Mouse (Mus musculus) retina, adult 2 months (tissue): ENCODE data around the gene Dcaf8.

Experiments used
- DNase-seq: peaks from one replicate; pipeline ENCODE4 v3.0.0-alpha.2; 2012; ENCODE audit warnings: low read depth, low spot score

The Dcaf8 gene

GRCm38 (mm10) chr1:172148279-172148954 lies 533 bp downstream of the Dcaf8 start:
- no peak for DNase-seq

- DNase-seq: no peak
Measured at GRCm38 (mm10) chr1:172148955-172149815, 1.3 kb downstream of the Dcaf8 start.

- no peak for DNase-seq
Measured at GRCm38 (mm10) chr1:172154536-172154935, 6.7 kb downstream of the Dcaf8 start.

GRCm38 (mm10) chr1:172155518-172155917 lies 7.6 kb downstream of the Dcaf8 start:
- no peak for DNase-seq

GRCm38 (mm10) chr1:172159970-172160369 lies 12.1 kb downstream of the Dcaf8 start:
- DNase-seq: no peak

GRCm38 (mm10) chr1:172160508-172160907 lies 12.6 kb downstream of the Dcaf8 start:
- DNase-seq: no peak

- no peak for DNase-seq
Measured at GRCm38 (mm10) chr1:172162009-172162408, 14.1 kb downstream of the Dcaf8 start.

DNA sequence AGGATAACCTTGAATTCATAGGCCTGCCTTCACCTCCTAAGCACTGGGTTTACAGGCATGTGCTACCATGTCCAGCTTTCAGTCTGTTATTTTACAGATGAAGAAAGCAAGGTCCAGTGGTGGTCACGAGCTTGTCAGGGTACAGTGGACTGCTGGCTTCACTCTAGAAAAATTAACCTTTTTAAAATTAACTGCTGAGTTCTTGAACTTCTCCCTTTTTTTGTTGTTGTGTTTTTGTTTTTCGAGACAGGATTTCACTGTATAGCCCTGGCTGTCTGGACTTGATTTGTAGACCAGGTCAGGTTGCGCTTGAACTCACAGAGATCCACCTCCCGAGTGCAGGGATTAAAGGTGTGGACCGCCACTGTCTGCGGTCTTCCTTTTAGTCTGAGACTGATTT lies 15.1 kb downstream of the Dcaf8 start:
- no peak for DNase-seq

DNA sequence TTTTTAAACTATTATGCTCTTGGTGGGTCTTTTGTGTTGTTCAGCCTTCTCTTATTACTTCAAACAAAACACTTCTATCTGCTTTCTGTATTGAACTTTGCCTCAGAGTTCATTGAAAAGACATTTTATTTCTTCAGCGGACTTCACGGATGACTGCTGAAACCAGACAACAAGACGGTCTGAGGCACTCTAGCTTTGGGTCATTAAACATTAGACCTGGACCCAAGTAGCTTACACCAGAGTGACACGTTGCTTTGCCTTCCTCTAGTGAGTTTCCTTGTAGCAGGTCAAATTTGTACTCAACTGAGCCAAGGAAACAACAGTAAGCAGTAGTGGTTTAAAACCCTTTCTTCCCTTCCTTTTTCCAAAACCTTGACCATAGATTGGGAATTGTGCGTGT lies 20.0 kb downstream of the Dcaf8 start:
- DNase-seq: no peak

GRCm38 (mm10) chr1:172169809-172170208 lies 21.9 kb downstream of the Dcaf8 start:
- DNase-seq: no peak

GRCm38 (mm10) chr1:172172381-172172780 lies 24.5 kb downstream of the Dcaf8 start:
- no peak for DNase-seq

GRCm38 (mm10) chr1:172173181-172173580 lies 25.3 kb downstream of the Dcaf8 start:
- DNase-seq: no peak

GRCm38 (mm10) chr1:172177791-172178190 lies 29.9 kb downstream of the Dcaf8 start:
- DNase-seq: no peak

- DNase-seq: no peak
Measured at GRCm38 (mm10) chr1:172179102-172179501, 31.2 kb downstream of the Dcaf8 start.

DNA sequence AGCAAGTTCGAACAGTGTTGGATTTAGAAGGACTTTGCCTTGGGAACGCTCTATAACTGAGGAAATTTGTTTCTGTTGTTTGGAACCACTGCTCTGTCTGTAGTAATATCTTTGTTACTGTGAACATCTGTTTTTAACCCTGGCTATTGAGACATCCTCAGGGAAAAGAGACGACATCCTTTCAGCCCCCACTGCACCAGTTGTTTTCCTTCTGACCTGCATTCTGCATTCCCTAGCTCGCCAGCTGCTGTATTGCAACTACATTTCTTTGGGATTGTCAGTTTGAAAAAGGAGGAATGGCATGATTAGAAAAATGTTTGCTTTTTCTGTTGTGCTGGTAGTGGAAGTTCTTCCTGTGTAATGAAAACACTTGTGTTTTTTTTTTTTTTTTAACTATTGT lies 33.0 kb downstream of the Dcaf8 start:
- DNase-seq: no peak

DNA sequence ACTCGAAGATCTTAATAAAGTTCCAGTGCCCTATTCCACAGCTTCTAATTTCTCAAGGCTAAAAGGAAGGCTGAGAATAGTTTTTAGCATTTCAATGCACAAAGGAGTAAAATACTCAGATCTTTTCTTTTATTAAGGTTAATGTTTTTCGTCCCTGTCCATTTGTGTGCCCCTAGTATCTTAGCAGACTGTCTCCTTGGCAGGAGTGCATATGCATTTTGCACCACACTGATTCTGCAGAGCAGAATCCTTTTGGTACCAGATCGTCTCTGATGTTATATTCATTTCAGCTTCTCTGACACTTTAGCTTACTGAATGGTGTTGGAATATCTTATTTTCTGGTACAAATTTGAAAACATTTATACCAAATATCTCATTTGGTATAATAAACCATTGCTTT lies 33.9 kb downstream of the Dcaf8 start:
- no peak for DNase-seq

DNA sequence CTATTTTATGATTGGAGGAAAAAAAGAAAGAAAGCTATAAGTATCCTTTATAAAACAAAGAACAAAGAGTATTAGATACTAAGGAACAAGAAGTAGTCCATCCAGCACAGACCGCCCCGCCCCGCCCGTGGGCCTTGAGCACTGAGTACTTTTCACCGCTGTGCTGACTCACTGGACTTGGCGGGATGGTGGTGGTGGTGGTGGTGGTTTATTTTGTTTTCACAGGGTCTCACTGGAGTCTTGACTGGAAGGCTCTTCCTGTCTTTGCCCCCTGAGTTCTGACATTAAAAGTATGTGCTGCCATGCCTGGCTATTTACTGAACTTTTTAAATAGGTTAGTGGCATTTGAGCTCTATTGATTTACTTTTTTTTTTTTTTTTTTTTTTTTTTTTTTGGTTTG lies 35.2 kb downstream of the Dcaf8 start:
- DNase-seq: no peak

DNA sequence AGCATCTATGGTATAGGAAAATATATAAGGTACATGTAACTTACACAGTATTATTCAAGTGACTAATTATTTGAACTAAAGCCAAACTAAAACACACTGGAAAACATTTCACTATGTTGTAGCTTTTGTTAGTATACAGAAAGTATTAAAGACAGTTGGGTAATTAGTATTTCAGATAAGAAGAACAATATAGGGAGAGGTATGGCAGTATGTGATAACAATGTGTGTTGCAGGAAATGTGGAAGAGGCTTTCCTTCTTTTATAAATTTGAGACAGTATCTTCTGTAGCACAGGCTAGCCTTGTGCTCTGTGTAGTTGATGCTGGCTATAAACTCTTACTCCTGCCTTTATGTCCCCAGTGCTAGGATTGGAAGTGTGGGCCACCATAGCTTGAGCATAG lies 36.0 kb downstream of the Dcaf8 start:
- DNase-seq: no peak

GRCm38 (mm10) chr1:172186401-172187289 lies 38.8 kb downstream of the Dcaf8 start:
- no peak for DNase-seq

GRCm38 (mm10) chr1:172188891-172189290 lies 41.0 kb downstream of the Dcaf8 start:
- no peak for DNase-seq

DNA sequence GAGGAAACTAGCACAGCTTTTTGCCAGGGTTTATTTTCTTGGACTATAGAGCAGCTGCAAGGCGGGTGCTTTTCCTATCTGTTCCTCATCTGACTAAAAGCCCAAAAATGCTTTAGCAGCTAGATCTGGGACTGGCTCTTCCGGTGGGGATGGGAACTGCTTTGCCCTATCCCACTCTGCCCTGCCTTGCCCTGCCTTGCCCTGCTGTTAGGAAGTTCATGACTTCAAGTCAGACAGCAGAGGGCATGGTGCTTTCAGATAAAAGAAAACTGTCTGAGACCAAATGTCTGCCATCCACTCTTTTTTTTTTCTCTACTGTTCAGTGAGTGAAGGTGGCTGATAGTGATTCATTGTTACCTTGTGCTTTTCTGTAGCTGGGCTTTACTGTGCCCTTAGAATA lies 43.7 kb downstream of the Dcaf8 start:
- no peak for DNase-seq

DNA sequence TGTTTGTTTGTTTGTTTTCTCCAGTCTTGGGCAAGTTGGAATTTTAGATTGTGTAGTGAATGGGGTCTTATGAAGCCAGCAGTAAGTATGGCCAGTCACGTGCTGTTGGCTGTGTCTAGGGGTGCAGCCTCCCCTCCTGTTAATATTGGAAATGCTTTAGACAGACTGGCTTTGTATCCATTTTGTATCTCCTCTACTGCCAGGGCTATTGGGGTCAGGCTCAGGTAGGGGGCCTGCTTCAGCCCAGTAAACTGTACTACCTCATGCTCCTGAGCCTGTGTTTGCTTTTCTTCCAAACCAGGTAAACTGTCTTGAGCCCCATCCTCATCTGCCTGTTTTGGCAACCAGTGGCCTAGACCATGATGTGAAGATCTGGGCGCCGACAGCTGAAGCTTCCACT lies 44.3 kb downstream of the Dcaf8 start:
- DNase-seq: no peak
